Mouse (Mus musculus): ENCODE data around the gene Fmod.

The Fmod gene

GRCm38 (mm10) chr1:134037172-134037571, at the start of gene Fmod:
TSS of gene Fmod (plus strand) at chr1:134037254.
- WGBS, result 52% methylated on average over 9 of the region's 9 CpGs

GRCm38 (mm10) chr1:133988845-133989244, 48.2 kb upstream of the Fmod start:
- WGBS, result 19% methylated on average over 3 of the region's 3 CpGs

GRCm38 (mm10) chr1:133991277-133991676, 45.8 kb upstream of the Fmod start:
- WGBS, result 64% methylated on average over 8 of the region's 8 CpGs

- WGBS, result 81% methylated on average over 7 of the region's 7 CpGs
Measured at GRCm38 (mm10) chr1:134005490-134005889, 31.6 kb upstream of the Fmod start.

GRCm38 (mm10) chr1:134006105-134006764, 30.8 kb upstream of the Fmod start:
- 79% methylated on average over 11 of the region's 11 CpGs for WGBS

- 68% methylated on average over 9 of the region's 9 CpGs for WGBS
Measured at GRCm38 (mm10) chr1:134024293-134024971, 12.6 kb upstream of the Fmod start.

GRCm38 (mm10) chr1:134025975-134026374, 11.1 kb upstream of the Fmod start:
- WGBS, result 80% methylated on average over 5 of the region's 5 CpGs

- WGBS, result 62% methylated on average over 9 of the region's 9 CpGs
Measured at GRCm38 (mm10) chr1:134026741-134027140, 10.3 kb upstream of the Fmod start.

- WGBS, result 51% methylated on average over 14 of the region's 14 CpGs
Measured at GRCm38 (mm10) chr1:134028161-134028846, 8.8 kb upstream of the Fmod start.

- 69% methylated on average over 2 of the region's 2 CpGs for WGBS
Measured at GRCm38 (mm10) chr1:134036492-134036891, 562 bp upstream of the Fmod start.

GRCm38 (mm10) chr1:134038336-134038735, 1.3 kb downstream of the Fmod start:
- WGBS, result 71% methylated on average over 4 of the region's 4 CpGs

- 95% methylated on average over 2 of the region's 2 CpGs for WGBS
Measured at GRCm38 (mm10) chr1:134039361-134039760, 2.3 kb downstream of the Fmod start.

- WGBS, result 52% methylated on average over 2 of the region's 2 CpGs
Measured at GRCm38 (mm10) chr1:134041900-134042299, 4.8 kb downstream of the Fmod start.

GRCm38 (mm10) chr1:134042341-134042740, 5.3 kb downstream of the Fmod start:
- WGBS, result 69% methylated on average over 1 of the region's 1 CpGs

- 91% methylated on average over 6 of the region's 6 CpGs for WGBS
Measured at GRCm38 (mm10) chr1:134044805-134045204, 7.8 kb downstream of the Fmod start.

- WGBS, result under 1% methylated on average over 9 of the region's 9 CpGs
Measured at GRCm38 (mm10) chr1:134045971-134046370, 8.9 kb downstream of the Fmod start.

- 23% methylated on average over 23 of the region's 23 CpGs for WGBS
Measured at GRCm38 (mm10) chr1:134046387-134046786, 9.3 kb downstream of the Fmod start.

GRCm38 (mm10) chr1:134047431-134047830, 10.4 kb downstream of the Fmod start:
- 91% methylated on average over 6 of the region's 6 CpGs for WGBS

- 2% methylated on average over 5 of the region's 5 CpGs for WGBS
Measured at GRCm38 (mm10) chr1:134048759-134049158, 11.7 kb downstream of the Fmod start.

- 71% methylated on average over 6 of the region's 6 CpGs for WGBS
Measured at GRCm38 (mm10) chr1:134049542-134049941, 12.5 kb downstream of the Fmod start.

- 8% methylated on average over 6 of the region's 6 CpGs for WGBS
Measured at GRCm38 (mm10) chr1:134053207-134053606, 16.2 kb downstream of the Fmod start.

GRCm38 (mm10) chr1:134055058-134055457, 18.0 kb downstream of the Fmod start:
- 77% methylated on average over 9 of the region's 9 CpGs for WGBS

Measured in cerebral cortex, adult 2 months (tissue).